Mouse (Mus musculus): ENCODE measurements around the gene Gpx8. TPM values are rescaled to one million over a fixed set of nuclear protein-coding genes. Genes with fewer than 3 reads are reported as not detected.

The Gpx8 gene
- polyA plus RNA-seq, 1 experiment = 9.2 TPM

- 57% methylated on average over 3 of the region's 3 CpGs for WGBS
- H3K36me3 ChIP-seq (ENCODE audit: control insufficient read depth, insufficient read depth, low read length) = no peaks in the 10 kb centered on the region
- H3K4me3 ChIP-seq (ENCODE audit: insufficient read depth, low read depth, low read length) = peak overlapping the region; percentile 29; the same call in 1 of the 2 replicates
- no peaks in the 10 kb centered on the region for H3K4me1 ChIP-seq (ENCODE audit: control insufficient read depth, insufficient read depth, low read length)
- DNase-seq = no peak
- TF ChIP-seq CTCF (conservative IDR thresholded peaks at IDR 0.05; ENCODE audit: insufficient read depth, insufficient read length, low read depth, low read length) (no peak), POLR2A (IDR thresholded peaks at IDR 0.05; ENCODE audit: low read depth, low read length) (no peak)
- no peaks in the 10 kb centered on the region for H3K27me3 ChIP-seq (replicated peaks; ENCODE audit: control insufficient read depth, insufficient read depth, low read length)
- H3K27ac ChIP-seq (ENCODE audit: insufficient read depth, low read depth, low read length) = no peak overlapping the region
Observed at GRCm38 (mm10) chr13:113044876-113045275, 1.3 kb downstream of the Gpx8 start.

- H3K27me3 ChIP-seq (replicated peaks; ENCODE audit: control insufficient read depth, insufficient read depth, low read length) = peaks cover 3% of the 10 kb centered on the region
- TF ChIP-seq CTCF (conservative IDR thresholded peaks at IDR 0.05; ENCODE audit: insufficient read depth, insufficient read length, low read depth, low read length) (peak; percentile 84), POLR2A (IDR thresholded peaks at IDR 0.05; ENCODE audit: low read depth, low read length) (no peak)
- no peak overlapping the region for H3K4me3 ChIP-seq (ENCODE audit: insufficient read depth, low read depth, low read length)
Observed at GRCm38 (mm10) chr13:113035852-113036251, 10.4 kb downstream of the Gpx8 start.

GRCm38 (mm10) chr13:113034950-113035421, 11.2 kb downstream of the Gpx8 start, which contains the start of gene Cdc20b:
Gene Cdc20b, plus strand, starts transcription at chr13:113035111.
- Histone ChIP-seq H3K27me3 (replicated peaks; ENCODE audit: control insufficient read depth, insufficient read depth, low read length) (peaks cover 3% of the 10 kb centered on the region), H3K4me1 (ENCODE audit: control insufficient read depth, insufficient read depth, low read length) (no peaks in the 10 kb centered on the region), H3K36me3 (ENCODE audit: control insufficient read depth, insufficient read depth, low read length) (no peaks in the 10 kb centered on the region), H3K4me3 (ENCODE audit: insufficient read depth, low read depth, low read length) (peak within 1 kb of the TSS; percentile 39), H3K27ac (ENCODE audit: insufficient read depth, low read depth, low read length) (no peak within 1 kb of the TSS)
- peak; percentile 39 for DNase-seq
- WGBS = 1% methylated on average over 46 of the region's 46 CpGs
- TF ChIP-seq POLR2A (IDR thresholded peaks at IDR 0.05; ENCODE audit: low read depth, low read length) = no peak
- no peak for TF ChIP-seq CTCF (conservative IDR thresholded peaks at IDR 0.05; ENCODE audit: insufficient read depth, insufficient read length, low read depth, low read length)

More at GRCm38 (mm10) chr13:113035852-113036251, 10.4 kb downstream of the Gpx8 start:
- H3K27ac ChIP-seq (ENCODE audit: insufficient read depth, low read depth, low read length) = no peak overlapping the region
- peak; percentile 90 for DNase-seq
- H3K36me3 ChIP-seq (ENCODE audit: control insufficient read depth, insufficient read depth, low read length) = no peaks in the 10 kb centered on the region
- no peaks in the 10 kb centered on the region for H3K4me1 ChIP-seq (ENCODE audit: control insufficient read depth, insufficient read depth, low read length)
- WGBS = 1% methylated on average over 4 of the region's 4 CpGs

- H3K4me3 ChIP-seq (ENCODE audit: insufficient read depth, low read depth, low read length) = 0 out of 2 replicates have a peak overlapping the region, but pooled peaks have one; percentile 39
- WGBS = 12% methylated on average over 11 of the region's 11 CpGs
- no peak for TF ChIP-seq CTCF (conservative IDR thresholded peaks at IDR 0.05; ENCODE audit: insufficient read depth, insufficient read length, low read depth, low read length)
- TF ChIP-seq POLR2A (IDR thresholded peaks at IDR 0.05; ENCODE audit: low read depth, low read length) = no peak
- no peaks in the 10 kb centered on the region for H3K4me1 ChIP-seq (ENCODE audit: control insufficient read depth, insufficient read depth, low read length)
- no peaks in the 10 kb centered on the region for H3K36me3 ChIP-seq (ENCODE audit: control insufficient read depth, insufficient read depth, low read length)
- H3K27me3 ChIP-seq (replicated peaks; ENCODE audit: control insufficient read depth, insufficient read depth, low read length) = peaks cover 3% of the 10 kb centered on the region
- H3K27ac ChIP-seq (ENCODE audit: insufficient read depth, low read depth, low read length) = no peak overlapping the region
- no peak for DNase-seq
Observed at GRCm38 (mm10) chr13:113034271-113034886, 11.8 kb downstream of the Gpx8 start.

GRCm38 (mm10) chr13:113032831-113033230, 13.4 kb downstream of the Gpx8 start:
- Histone ChIP-seq H3K4me1 (ENCODE audit: control insufficient read depth, insufficient read depth, low read length) (no peaks in the 10 kb centered on the region), H3K4me3 (ENCODE audit: insufficient read depth, low read depth, low read length) (no peak overlapping the region), H3K27ac (ENCODE audit: insufficient read depth, low read depth, low read length) (no peak overlapping the region), H3K36me3 (ENCODE audit: control insufficient read depth, insufficient read depth, low read length) (no peaks in the 10 kb centered on the region), H3K27me3 (replicated peaks; ENCODE audit: control insufficient read depth, insufficient read depth, low read length) (peaks cover 3% of the 10 kb centered on the region)
- TF ChIP-seq POLR2A (IDR thresholded peaks at IDR 0.05; ENCODE audit: low read depth, low read length) (no peak), CTCF (conservative IDR thresholded peaks at IDR 0.05; ENCODE audit: insufficient read depth, insufficient read length, low read depth, low read length) (no peak)
- no peak for DNase-seq

- no peak for TF ChIP-seq CTCF (conservative IDR thresholded peaks at IDR 0.05; ENCODE audit: insufficient read depth, insufficient read length, low read depth, low read length)
- no peak for TF ChIP-seq POLR2A (IDR thresholded peaks at IDR 0.05; ENCODE audit: low read depth, low read length)
- H3K4me1 ChIP-seq (ENCODE audit: control insufficient read depth, insufficient read depth, low read length) = no peaks in the 10 kb centered on the region
- H3K36me3 ChIP-seq (ENCODE audit: control insufficient read depth, insufficient read depth, low read length) = no peaks in the 10 kb centered on the region
- H3K27me3 ChIP-seq (replicated peaks; ENCODE audit: control insufficient read depth, insufficient read depth, low read length) = peaks cover 3% of the 10 kb centered on the region
- DNase-seq = no peak
- no peak overlapping the region for H3K27ac ChIP-seq (ENCODE audit: insufficient read depth, low read depth, low read length)
- WGBS = 2% methylated on average over 40 of the region's 40 CpGs
- peak overlapping the region; percentile 22; the same call in 1 of the 2 replicates for H3K4me3 ChIP-seq (ENCODE audit: insufficient read depth, low read depth, low read length)
Observed at GRCm38 (mm10) chr13:113031792-113032571, 14.2 kb downstream of the Gpx8 start.

GRCm38 (mm10) chr13:113031351-113031750, 14.9 kb downstream of the Gpx8 start:
- DNase-seq = no peak
- Histone ChIP-seq H3K27ac (ENCODE audit: insufficient read depth, low read depth, low read length) (no peak overlapping the region), H3K27me3 (replicated peaks; ENCODE audit: control insufficient read depth, insufficient read depth, low read length) (peaks cover 3% of the 10 kb centered on the region), H3K4me1 (ENCODE audit: control insufficient read depth, insufficient read depth, low read length) (no peaks in the 10 kb centered on the region), H3K36me3 (ENCODE audit: control insufficient read depth, insufficient read depth, low read length) (no peaks in the 10 kb centered on the region), H3K4me3 (ENCODE audit: insufficient read depth, low read depth, low read length) (no peak overlapping the region)
- TF ChIP-seq POLR2A (IDR thresholded peaks at IDR 0.05; ENCODE audit: low read depth, low read length) = no peak
- TF ChIP-seq CTCF (conservative IDR thresholded peaks at IDR 0.05; ENCODE audit: insufficient read depth, insufficient read length, low read depth, low read length) = no peak
- 2% methylated on average over 7 of the region's 7 CpGs for WGBS

All from kidney, adult 2 months (tissue).